Mouse (Mus musculus): ENCODE results near the gene Btbd1. TPM values are rescaled to one million over a fixed set of nuclear protein-coding genes. Genes with fewer than 3 reads are reported as not detected.

Btbd1 gene
- polyA plus RNA-seq, 1 experiment = 0.58 TPM

DNA sequence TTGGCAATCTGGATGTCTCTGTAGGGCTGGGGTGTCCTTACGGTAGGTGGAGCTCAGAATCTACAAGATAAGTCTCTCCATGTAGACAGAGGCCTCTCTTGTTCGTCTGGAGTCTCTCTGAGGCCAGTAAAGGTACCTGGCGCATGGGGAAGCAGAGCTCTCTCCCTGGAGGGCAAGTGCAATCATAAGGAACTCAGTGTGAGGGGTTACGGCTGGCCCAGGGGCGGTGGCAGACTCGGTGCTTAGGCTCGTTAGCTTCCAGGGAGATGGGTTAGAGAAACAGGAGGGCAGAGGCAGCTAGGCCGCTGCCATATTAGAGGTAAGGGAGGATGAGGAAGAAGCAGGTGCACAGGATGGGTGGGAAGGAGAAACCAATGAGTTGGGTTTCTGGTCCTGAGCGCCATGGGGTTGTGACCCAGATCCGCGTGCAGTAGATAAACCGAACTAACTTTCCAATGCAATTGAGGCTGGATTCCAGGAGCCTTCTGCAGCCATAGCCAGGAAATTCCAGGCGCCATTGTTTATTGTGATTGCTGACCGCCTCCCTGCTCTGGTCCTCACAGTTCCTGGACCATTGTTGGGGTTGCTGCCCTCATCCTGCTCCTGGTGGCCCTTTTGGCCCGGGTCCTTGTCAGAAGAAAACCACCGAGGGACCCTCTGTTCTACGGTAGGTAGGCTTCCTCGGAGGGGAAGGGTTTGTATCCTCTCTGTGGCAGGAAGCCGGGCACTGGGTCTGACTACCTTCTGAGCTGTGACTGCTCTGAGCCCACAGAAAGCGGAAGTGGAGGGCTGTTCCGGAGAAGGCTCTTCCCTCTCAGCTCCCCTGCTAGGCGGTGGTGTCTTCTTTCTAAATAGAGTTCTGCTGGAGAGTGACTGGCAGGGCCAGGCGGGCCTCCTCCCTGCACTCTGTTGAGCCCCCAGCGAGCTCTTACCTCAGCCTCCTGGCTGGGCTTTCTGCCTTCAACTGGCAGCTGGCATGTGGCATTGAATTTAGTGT, 33.7 kb upstream of the Btbd1 start:
- TF ChIP-seq TAL1 (IDR thresholded peaks at IDR 0.05; ENCODE audit: low read length) (no peak), GATA1 (IDR thresholded peaks at IDR 0.05; ENCODE audit: low read length) (no peak)
- Histone ChIP-seq H3K36me3 (ENCODE audit: control insufficient read depth) (no peaks in the 10 kb centered on the region), H3K4me1 (ENCODE audit: control insufficient read depth) (peaks cover 2% of the 10 kb centered on the region; the same call in 1 of the 2 replicates), H3K9me3 (ENCODE audit: control insufficient read depth, low read length) (no peaks in the 10 kb centered on the region), H3K27me3 (ENCODE audit: control insufficient read depth) (peaks cover 65% of the 10 kb centered on the region), H3K4me3 (replicated peaks) (no peak overlapping the region)

- peaks cover 2% of the 10 kb centered on the region; the same call in 1 of the 2 replicates for H3K4me1 ChIP-seq (ENCODE audit: control insufficient read depth)
- no peak overlapping the region for H3K4me3 ChIP-seq (replicated peaks)
- H3K27me3 ChIP-seq (ENCODE audit: control insufficient read depth) = peaks cover 72% of the 10 kb centered on the region
These were observed 32.7 kb upstream of the Btbd1 start for GRCm38 (mm10) chr7:81861921-81862320.

DNA sequence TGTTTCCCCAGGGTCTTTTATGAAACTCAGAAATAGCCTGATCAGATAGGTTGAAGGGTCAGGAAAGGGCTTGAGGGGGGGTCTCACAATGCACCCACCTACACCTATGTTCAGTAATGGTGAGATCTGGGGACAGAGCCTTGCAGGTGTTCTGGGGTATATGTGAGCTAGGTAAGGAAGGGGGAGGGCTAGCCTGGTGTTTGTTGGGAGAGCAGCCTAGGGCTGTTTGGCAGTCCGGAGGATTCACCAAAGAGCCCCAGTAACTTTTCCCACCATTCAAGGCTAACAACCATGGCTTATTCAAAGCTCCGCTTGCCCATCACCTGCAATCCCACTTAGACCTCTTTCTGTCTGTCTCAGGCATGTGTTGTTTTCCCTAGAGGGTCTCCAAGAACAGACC, 32.2 kb upstream of the Btbd1 start:
- H3K4me1 ChIP-seq (ENCODE audit: control insufficient read depth) = peaks cover 2% of the 10 kb centered on the region; the same call in 1 of the 2 replicates
- TF ChIP-seq TAL1 (IDR thresholded peaks at IDR 0.05; ENCODE audit: low read length) (no peak), GATA1 (IDR thresholded peaks at IDR 0.05; ENCODE audit: low read length) (no peak)
- no peaks in the 10 kb centered on the region for H3K36me3 ChIP-seq (ENCODE audit: control insufficient read depth)
- H3K4me3 ChIP-seq (replicated peaks) = no peak overlapping the region
- H3K9me3 ChIP-seq (ENCODE audit: control insufficient read depth, low read length) = no peaks in the 10 kb centered on the region
- H3K27me3 ChIP-seq (ENCODE audit: control insufficient read depth) = peaks cover 77% of the 10 kb centered on the region

More at GRCm38 (mm10) chr7:81861921-81862320, 32.7 kb upstream of the Btbd1 start:
- TF ChIP-seq TAL1 (IDR thresholded peaks at IDR 0.05; ENCODE audit: low read length) (no peak), GATA1 (IDR thresholded peaks at IDR 0.05; ENCODE audit: low read length) (no peak)
- Histone ChIP-seq H3K36me3 (ENCODE audit: control insufficient read depth) (no peaks in the 10 kb centered on the region), H3K9me3 (ENCODE audit: control insufficient read depth, low read length) (no peaks in the 10 kb centered on the region)

DNA sequence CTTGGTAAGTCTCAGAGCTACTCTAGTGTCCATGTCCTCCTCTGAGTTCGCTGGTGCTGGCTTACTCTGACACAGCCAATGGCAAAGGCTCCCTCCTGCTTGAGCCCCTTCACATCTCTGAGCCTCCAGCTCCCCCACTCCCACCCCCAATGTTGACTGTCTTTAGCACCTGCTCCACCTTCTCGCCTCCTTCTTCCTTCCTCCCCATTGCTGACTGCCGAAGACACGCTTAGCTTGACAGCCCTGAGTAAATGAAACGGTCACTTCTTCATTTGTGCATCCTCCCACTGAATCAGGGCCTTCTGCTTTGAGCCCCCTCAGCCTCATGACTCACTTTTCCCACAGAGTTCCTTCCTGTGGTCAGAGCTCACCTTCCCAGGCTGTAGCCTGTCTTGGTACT, 31.8 kb upstream of the Btbd1 start:
- H3K27me3 ChIP-seq (ENCODE audit: control insufficient read depth) = peaks cover 81% of the 10 kb centered on the region
- TF ChIP-seq GATA1 (IDR thresholded peaks at IDR 0.05; ENCODE audit: low read length) (no peak), TAL1 (IDR thresholded peaks at IDR 0.05; ENCODE audit: low read length) (no peak)
- no peak overlapping the region for H3K4me3 ChIP-seq (replicated peaks)
- H3K36me3 ChIP-seq (ENCODE audit: control insufficient read depth) = no peaks in the 10 kb centered on the region
- H3K9me3 ChIP-seq (ENCODE audit: control insufficient read depth, low read length) = no peaks in the 10 kb centered on the region
- peaks cover 2% of the 10 kb centered on the region; the same call in 1 of the 2 replicates for H3K4me1 ChIP-seq (ENCODE audit: control insufficient read depth)

DNA sequence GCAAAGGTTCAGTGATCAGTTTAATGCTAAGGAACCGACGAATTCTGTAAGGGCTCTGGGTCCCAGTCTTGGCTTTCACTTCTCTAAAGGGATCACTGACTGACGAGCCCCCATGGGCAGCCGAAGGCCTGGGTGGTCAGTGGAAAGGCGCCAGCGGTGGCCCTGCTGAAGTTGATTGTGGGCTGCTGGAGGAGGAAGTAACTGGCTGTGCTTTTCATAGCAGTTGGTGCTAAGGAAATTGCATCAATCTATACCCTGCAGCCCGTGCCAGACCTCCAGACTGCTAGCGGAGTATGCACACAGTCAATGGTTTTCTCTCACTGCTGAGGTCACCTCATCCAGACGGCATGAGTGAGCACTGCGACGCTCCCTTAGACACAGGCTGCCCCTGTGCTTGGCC, 30.8 kb upstream of the Btbd1 start:
- H3K36me3 ChIP-seq (ENCODE audit: control insufficient read depth) = no peaks in the 10 kb centered on the region
- peaks cover 2% of the 10 kb centered on the region; the same call in 1 of the 2 replicates for H3K4me1 ChIP-seq (ENCODE audit: control insufficient read depth)
- no peak overlapping the region for H3K4me3 ChIP-seq (replicated peaks)
- H3K27me3 ChIP-seq (ENCODE audit: control insufficient read depth) = peaks cover 80% of the 10 kb centered on the region
- no peak for TF ChIP-seq GATA1 (IDR thresholded peaks at IDR 0.05; ENCODE audit: low read length)
- TF ChIP-seq TAL1 (IDR thresholded peaks at IDR 0.05; ENCODE audit: low read length) = no peak
- H3K9me3 ChIP-seq (ENCODE audit: control insufficient read depth, low read length) = no peaks in the 10 kb centered on the region

GRCm38 (mm10) chr7:81858968-81859721, 29.9 kb upstream of the Btbd1 start, which contains the start of gene Tm6sf1:
TSS of gene Tm6sf1 (plus strand) at chr7:81859001.
- peaks cover 2% of the 10 kb centered on the region; the same call in 1 of the 2 replicates for H3K4me1 ChIP-seq (ENCODE audit: control insufficient read depth)

DNA sequence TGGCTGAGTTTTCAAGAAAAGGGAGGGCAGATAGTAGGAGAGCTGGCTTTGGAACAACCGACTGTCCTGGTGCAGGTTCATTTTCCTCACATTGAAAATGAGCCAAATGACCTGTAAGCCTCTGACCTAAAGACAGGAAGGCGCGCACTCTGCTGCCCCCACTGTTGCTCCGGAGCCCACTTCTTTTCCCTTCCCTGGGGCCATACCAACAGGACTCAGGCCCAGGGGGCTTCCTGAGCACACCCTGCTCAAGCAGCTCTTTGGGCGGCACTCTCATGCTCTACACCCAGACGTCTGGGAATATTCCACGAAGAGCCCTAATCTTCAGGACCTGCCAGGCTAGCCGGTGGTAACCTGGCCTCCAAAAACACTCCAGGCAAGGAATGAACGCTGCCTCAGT, 29.0 kb upstream of the Btbd1 start:
- no peaks in the 10 kb centered on the region for H3K9me3 ChIP-seq (ENCODE audit: control insufficient read depth, low read length)
- H3K4me1 ChIP-seq (ENCODE audit: control insufficient read depth) = peaks cover 2% of the 10 kb centered on the region; the same call in 1 of the 2 replicates
- peaks cover 74% of the 10 kb centered on the region for H3K27me3 ChIP-seq (ENCODE audit: control insufficient read depth)
- no peaks in the 10 kb centered on the region for H3K36me3 ChIP-seq (ENCODE audit: control insufficient read depth)
- H3K4me3 ChIP-seq (replicated peaks) = no peak overlapping the region
- TF ChIP-seq GATA1 (IDR thresholded peaks at IDR 0.05; ENCODE audit: low read length) (no peak), TAL1 (IDR thresholded peaks at IDR 0.05; ENCODE audit: low read length) (no peak)

More at GRCm38 (mm10) chr7:81858968-81859721, 29.9 kb upstream of the Btbd1 start, which contains the start of gene Tm6sf1:
- Histone ChIP-seq H3K9me3 (ENCODE audit: control insufficient read depth, low read length) (no peaks in the 10 kb centered on the region), H3K27me3 (ENCODE audit: control insufficient read depth) (peaks cover 78% of the 10 kb centered on the region), H3K4me3 (replicated peaks) (peak within 1 kb of the TSS; percentile 16), H3K36me3 (ENCODE audit: control insufficient read depth) (no peaks in the 10 kb centered on the region)
- TF ChIP-seq TAL1 (IDR thresholded peaks at IDR 0.05; ENCODE audit: low read length) (no peak), GATA1 (IDR thresholded peaks at IDR 0.05; ENCODE audit: low read length) (no peak)

- Histone ChIP-seq H3K9me3 (ENCODE audit: control insufficient read depth, low read length) (no peaks in the 10 kb centered on the region), H3K4me3 (replicated peaks) (no peak overlapping the region), H3K36me3 (ENCODE audit: control insufficient read depth) (no peaks in the 10 kb centered on the region), H3K27me3 (ENCODE audit: control insufficient read depth) (peaks cover 54% of the 10 kb centered on the region), H3K4me1 (ENCODE audit: control insufficient read depth) (no peaks in the 10 kb centered on the region)
- TF ChIP-seq GATA1 (IDR thresholded peaks at IDR 0.05; ENCODE audit: low read length) (no peak), TAL1 (IDR thresholded peaks at IDR 0.05; ENCODE audit: low read length) (no peak)
These were observed 27.0 kb upstream of the Btbd1 start for GRCm38 (mm10) chr7:81856221-81856620.
